Mouse (Mus musculus): ENCODE results near the gene Pdgfc. TPM values are rescaled to one million over a fixed set of nuclear protein-coding genes. Genes with fewer than 3 reads are reported as not detected.

Gene Pdgfc
- polyA plus RNA-seq (2014; fragmentation: Illumina TruSeq; extraction: RNeasy Lipid Tissue Mini Kit (QIAGEN cat#74804); ENCODE audit: insufficient read depth, low read depth, low replicate concordance) = 1.5 TPM

DNA sequence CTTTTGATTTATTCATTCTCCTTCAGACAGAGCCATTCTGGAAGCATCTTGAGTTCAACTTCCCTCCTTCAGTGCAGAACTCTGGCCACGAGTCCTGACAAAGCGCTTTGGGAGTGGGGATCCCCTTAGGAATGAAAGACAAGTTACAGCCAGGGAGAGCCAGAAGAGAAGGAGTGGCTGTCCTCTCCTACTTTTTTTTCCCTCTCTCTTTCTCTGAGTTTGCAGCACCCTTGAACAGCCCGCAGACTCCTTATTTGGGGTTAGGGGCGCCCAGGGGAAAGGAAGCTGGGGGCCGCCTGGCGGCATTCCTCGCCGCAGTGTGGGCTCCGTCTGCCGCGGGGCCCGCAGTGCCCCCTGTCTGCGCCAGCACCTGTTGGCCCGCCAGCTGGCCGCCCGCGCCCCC is at the start of gene Pdgfc:
Pdgfc (plus strand) TSS at position 266 of the 403 bp plus-strand sequence.

Other genes starting within 250 kb of the Pdgfc start
- not detected for gene Gria2, start 233.6 kb upstream of the Pdgfc start, polyA plus RNA-seq (2014; fragmentation: Illumina TruSeq; extraction: RNeasy Lipid Tissue Mini Kit (QIAGEN cat#74804); ENCODE audit: insufficient read depth, low read depth, low replicate concordance)
- 0.25 TPM for gene Glrb, start 122.8 kb upstream of the Pdgfc start, polyA plus RNA-seq (2014; fragmentation: Illumina TruSeq; extraction: RNeasy Lipid Tissue Mini Kit (QIAGEN cat#74804); ENCODE audit: insufficient read depth, low read depth, low replicate concordance)